Mouse (Mus musculus): ENCODE measurements at regions not wholly inside any gene's neighbourhood (a gene's known extent, or its start where the extent isn't known, plus 50 kb on each side); places are given as distances from the start of the nearest gene placed in this dataset.
A peak's percentile ranks its signal among the peaks of the same experiment; 100 is the strongest.

DNA sequence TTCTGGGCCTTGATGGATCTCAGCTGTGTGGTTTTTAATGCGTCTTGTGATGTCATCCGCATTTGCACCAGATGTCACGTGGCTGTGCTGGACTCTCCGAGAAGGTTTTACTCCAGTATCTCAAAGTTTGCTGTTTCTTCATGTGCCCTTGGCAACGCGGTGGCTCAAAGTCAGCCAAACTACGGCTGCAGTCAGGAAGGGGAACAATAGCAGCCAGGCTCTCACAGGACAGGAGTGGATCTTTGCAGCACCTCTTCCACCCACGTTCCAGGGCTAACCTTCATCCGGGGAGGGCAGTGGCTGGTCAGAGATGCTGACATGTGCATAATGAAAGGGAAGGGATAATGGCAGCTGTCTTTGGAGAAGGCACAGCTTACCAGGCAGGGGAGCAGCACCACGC lies 127.6 kb upstream of the Psmd7 start:
- DNase-seq (ENCODE audit: low read depth, low spot score): no peak

DNA sequence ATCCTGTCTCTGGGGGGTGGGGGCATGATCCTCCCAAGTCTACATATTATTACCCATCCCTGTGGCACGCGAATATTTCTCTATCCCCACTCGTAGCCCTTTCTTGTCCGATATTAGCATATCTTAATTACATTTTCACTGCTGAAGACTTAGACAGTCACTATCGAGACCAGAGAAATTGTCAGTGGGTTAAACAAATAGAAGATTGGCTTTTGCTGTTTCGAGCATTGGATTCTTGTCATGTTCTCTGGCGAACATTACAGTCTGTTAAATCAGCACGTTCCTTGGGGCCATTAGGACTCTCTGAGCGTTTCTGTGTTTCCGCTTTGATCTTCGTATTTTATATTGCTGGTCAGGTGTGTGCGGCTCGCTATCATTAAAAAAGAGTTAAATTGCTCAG lies 129.6 kb upstream of the Psmd7 start:
- no peak for DNase-seq (ENCODE audit: low read depth, low spot score)

DNA sequence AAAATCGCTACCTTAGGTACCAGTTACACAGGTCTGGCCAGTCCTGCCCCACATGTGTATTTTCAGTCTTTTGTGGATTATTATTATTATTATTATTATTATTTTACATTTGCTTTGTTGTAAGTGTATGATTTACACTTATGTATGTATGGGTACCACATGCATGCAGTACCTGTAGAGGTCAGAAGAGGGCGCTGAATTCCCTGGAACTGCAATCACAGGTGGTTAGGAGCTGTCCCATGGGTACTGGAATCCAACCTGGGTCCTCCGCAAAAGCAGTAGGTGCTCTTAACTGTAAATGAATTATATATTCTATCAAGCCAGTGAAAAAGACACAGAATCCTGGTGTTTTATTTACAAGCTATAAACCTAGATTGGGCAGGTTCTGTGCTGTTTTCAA lies 131.4 kb upstream of the Psmd7 start:
- peak; percentile 62 for DNase-seq (ENCODE audit: low read depth, low spot score)

DNA sequence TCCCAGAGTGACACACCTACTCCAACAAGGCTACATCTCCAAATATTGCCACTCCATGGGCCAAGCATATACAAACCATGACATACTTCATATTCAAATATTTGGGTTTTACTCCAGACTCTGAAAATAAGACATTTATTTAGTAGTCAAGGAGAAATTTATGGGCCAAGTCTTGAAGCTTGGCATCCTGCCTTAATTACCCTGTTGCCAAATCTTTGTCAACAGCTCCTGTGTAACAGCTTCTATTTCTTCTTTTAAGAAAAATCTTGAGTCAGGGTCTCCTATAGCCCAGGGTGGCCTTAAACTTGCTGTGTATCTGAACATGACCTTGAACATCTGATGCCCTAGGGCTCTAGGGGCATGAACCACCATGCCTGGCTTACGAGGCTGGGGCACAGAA lies 138.5 kb upstream of the Psmd7 start:
- DNase-seq (ENCODE audit: low read depth, low spot score): no peak

DNA sequence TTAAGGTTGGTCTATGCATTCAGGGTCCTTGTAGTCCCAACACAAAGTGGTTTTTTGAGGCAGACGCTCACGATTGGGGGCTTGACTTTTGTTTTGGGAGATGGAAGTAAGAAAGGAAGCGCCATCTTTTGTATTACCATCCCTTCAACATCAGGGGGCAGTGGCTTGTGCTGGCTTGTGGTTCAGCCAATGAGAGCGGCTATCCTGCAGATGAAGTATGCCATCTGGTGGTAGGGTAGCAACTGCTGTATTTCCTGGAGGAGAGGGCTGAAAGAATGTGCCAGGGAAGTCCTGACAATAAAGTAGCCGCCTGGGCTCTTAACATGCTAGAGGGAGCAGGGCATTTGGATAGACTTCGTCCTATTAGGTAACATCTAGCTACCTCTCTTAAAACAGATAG lies 139.0 kb upstream of the Psmd7 start:
- peak; percentile 67 for DNase-seq (ENCODE audit: low read depth, low spot score)

DNA sequence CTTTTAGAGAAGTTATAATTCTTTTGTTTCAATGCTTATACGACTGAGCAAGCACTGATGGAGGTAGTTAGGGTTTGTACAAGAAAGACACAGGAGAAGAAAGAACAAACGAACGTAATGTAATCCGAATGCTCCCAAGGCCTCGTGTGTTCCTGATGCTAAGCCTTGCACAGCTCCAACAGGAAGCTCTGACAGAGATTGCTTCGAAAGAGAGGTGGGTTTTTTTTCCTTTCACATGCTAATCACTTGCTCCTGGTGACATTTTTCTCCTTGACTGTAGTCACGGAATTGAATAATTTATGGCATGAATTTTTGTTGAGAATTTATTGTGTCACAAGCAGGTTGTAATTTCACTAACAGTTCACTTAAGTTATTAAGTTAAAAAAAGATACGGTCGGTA lies 150.8 kb upstream of the Psmd7 start:
- DNase-seq (ENCODE audit: low read depth, low spot score): no peak

DNA sequence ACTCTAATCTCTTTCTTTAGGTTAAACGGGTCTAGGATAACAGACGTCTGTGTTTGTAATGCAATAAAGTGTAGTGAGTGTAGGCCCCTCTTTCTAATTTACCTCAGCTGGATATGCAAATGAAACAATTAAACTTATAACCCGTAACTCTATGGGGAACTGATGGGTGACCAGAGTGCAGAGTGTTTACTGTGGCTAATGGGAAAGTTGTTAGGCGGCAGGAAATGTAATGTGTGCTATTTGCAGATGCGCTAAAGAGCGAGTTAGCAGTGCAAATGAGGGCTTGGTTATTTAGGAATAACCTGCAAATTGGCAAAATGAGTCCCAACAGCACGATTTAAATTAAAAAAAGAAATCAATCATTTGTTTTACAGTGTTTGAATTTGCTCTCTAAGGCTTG lies 168.8 kb upstream of the Psmd7 start:
- DNase-seq (ENCODE audit: low read depth, low spot score): no peak

DNA sequence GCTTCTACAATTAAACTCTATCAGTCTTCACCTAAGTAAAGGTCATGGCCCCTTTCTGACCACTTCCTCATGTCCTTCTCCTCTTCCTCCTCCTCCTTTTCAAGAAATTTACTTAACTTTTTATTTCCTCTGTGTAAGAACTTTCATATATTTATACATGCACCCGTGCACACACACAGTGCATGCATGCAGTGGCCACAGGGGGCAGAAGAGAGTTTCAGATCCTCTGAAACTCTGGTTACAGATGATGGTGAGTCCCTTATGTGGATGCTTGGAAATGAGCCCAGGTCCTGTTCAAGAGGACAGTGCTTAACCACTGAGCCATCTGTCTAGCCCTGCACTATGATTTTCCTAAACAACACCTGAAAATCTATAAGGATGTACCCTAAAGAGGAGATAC lies 170.4 kb upstream of the Psmd7 start:
- DNase-seq (ENCODE audit: low read depth, low spot score): peak; percentile 40

DNA sequence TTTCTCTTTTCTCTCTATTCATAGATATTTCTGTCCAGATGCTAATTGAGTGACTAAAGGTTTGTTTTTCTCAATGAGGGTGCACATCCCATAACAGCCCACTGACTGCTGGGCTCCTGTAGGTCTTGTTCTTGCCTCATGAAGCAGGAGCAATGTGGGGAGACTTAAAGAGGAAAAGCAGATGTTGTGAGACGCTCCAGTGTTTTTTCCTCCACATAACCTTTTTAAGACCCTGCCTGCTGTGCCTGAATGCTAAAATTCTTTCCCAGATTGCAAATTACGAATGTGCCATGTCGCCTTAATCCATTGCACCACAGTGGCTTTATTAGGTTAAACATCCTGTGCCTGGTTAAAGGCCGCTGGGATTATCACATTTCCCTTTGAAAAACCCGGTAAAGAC lies 165.5 kb upstream of the Zfhx3 start:
- no peak for DNase-seq (ENCODE audit: low read depth, low spot score)

DNA sequence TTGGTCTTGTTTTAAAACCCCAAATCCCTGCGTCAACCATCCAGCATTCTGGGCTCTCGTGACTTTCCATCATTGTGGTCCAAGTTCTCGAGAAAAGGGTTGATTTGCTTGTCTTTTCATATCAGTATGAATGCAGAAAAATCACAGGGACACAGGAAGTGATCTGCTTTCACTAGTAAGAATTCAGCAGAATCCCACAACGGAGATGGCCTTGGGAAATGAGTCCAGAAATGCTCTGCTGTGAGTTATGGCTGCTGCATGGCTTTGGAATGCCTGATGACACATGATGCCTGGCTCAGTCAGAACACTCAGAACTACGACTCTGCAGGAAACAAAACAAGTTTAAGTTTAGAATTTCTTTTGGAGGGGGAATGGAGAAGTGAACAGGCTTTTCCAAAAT lies 156.7 kb upstream of the Zfhx3 start:
- no peak for DNase-seq (ENCODE audit: low read depth, low spot score)

DNA sequence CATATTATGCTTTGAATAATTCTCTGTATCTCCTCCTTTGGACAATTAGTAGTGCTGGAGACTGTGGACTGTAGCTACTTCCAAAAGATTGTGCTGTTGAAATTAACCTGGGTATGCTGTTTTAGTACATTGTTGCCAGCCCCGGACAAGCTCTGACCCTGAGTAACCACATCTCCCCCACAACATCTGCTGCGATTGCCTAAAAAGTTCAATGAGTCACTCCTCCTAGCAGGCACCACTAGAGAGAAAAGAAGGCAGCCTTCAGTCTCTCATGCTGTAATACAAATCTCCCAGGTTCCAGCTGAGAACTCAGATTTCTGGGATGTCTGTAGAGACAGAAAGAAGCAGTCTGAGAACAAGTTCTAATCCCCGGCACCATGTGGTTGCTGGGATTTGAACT lies 150.2 kb upstream of the Zfhx3 start:
- no peak for DNase-seq (ENCODE audit: low read depth, low spot score)

DNA sequence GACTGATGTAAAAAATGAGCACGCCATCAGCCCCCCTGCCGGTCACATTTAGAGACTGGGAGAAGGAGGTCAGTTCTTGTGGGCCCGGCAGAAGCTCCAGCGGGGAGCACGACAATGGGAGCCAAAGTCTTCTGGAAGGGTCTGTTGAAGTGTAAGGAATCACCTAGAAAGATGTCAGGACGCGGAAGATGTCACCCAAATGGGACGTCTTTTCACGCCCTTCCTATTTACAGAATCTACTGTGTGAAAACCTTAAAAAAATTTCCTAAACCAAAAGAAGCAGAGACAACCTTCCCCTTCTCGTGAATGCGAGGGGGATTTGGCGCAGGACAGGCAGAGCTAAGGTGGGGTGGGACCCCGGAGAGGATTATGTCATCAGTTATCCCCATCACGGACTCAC lies 127.5 kb upstream of the Zfhx3 start:
- DNase-seq (ENCODE audit: low read depth, low spot score): no peak

DNA sequence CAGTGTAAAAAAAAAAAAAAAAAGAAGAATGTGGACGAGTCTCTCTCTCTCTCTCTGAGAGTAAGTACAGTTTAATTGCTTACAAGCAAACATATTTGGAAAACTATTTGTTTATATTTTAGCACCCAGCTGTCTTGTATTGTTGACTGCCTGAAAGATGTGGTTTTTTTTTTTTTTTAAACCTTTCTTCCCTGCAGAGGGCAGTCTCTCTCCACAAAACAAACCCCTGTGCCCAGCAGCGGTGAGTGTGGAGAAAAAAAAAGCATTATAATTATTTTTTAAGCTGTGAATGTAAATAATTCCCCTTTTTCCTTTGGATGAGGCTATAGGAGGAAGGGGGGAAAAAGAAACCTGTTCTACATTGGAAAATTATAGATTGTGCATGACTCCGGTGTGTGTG lies 126.7 kb upstream of the Zfhx3 start:
- no peak for DNase-seq (ENCODE audit: low read depth, low spot score)

DNA sequence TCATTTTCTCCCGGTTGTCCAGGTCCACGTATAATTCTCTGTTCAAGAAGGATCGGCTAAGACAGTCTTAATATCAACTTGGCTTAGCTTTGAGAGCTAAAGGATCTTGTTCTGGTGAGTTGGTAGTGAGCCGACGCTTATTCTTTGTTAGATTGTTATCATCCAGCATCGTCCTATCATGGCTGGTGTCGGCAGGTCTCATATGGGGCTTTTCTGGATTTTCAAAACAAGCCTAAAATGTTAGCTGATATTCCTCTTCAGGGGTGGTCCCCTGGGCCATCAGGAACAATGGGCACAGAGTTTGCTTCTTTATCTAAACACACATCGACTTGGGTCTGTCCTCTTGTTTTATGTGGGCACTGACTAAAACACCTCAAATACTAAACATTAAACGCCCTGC lies 124.6 kb upstream of the Zfhx3 start:
- no peak for DNase-seq (ENCODE audit: low read depth, low spot score)

DNA sequence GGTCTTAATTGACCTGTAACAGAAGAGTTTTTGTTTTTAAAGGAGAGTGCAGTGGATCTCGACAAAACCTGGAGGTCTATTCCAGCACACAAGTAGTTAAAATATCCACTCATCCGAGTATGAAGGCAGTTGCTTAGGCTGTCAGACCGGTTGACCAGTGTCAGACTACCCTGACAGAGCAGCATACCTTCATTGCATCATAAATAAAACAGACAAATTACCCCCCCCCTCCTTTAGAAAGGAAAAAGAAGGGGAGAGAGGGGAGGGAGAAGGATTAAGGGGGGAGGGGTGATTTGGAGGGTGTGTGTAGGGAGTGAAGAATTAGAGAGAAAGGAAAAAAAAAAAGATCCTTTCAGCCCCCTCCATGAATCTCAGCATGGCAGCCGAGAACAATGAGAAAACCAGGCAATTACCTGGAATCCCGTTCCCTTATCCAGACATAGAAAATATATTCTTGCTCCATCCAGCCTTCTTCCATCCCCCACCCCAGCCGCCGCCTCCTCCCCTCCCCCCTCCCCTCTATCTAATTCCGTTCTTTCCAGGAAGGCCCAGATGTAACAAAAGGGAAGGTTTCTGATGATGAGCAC lies 122.2 kb upstream of the Zfhx3 start:
- no peak for DNase-seq (ENCODE audit: low read depth, low spot score)

DNA sequence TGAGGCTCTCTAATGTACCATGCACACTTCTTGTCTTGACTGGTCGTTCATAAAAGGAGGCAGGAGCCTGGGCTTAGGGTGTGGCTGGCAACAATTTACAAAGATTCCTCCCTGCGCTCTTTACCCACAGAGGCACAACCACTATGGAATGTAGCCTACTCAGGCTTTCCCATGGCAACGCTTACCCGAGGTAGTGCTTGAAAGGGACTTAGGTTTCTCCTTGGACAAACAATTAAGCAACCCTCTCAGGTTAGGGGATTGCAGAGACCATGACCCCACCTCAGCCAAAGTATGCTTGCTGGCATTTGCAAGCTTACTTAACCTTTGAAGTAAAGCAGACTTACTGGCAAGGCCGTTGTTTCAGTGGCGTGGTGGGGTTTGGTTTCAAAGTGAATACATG lies 120.9 kb upstream of the Zfhx3 start:
- peak; percentile 73 for DNase-seq (ENCODE audit: low read depth, low spot score)

DNA sequence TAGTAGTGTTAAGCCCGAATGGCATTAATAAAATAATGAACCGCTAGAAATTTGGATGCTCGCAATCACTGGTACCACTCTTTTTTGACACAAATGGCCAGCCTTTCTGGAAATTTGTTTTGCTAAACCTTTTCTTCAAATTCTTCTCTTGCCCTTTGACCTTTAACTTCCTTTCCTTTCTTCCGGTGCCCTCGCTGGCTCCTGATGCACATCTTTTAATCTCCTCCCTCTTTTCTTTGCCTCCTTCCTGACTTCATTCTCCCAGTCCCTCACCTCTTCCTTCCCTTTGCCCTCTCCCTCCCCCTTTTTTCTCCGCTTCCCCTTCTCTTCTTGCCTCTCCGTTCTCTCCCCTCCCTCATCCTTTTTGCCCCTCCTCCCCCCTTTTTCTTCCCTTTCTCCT lies 118.3 kb upstream of the Zfhx3 start:
- peak; percentile 30 for DNase-seq (ENCODE audit: low read depth, low spot score)

DNA sequence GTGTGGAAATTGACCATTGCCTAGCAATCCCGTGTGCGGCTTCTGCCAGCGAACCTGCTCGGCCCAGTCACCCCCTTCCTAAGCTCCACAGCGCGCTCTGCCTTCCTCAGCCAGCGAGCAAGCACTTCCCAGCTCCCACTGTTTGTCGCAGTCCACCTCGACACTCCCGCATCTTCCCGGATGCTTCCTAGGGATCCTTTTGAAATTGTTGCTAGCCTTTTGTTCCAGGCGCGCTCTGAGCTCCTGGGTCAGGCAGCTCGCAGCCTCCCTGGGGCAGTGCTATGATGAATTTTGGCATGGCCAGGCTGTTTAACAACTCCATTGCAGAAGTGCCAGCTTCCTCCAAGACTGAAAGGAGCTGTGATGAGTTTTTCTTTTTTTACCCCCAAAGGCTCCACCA lies 117.8 kb upstream of the Zfhx3 start:
- DNase-seq (ENCODE audit: low read depth, low spot score): peak; percentile 76

DNA sequence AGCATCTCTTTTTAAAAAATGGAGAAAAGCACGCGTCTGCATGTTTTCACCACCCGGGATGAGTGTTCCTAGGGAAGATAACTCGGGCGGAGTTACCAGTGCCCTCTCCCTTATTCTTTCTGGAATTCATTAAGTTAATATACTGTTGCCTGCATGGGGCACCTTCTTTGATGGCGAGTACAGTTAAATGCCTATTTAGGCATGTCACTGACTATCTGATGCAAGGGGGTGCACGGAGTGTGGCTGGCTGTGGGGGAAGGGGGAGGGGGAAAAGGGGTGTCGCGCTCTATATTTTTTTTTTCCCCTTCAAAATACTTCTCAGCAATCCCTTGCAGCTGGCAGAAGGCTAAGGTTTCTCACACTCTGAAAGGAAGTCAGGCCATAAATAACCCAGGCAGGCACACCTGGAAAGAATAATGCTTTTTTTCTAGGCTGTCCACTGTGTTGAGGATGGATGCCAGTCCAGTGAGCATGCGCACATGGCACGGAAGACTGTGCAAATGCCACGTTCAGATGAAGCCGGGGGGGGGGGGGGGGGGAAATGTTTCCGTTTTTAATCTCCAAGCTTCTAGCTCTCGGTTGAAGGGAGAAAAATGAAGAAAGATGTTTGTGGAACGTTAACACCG lies 114.8 kb upstream of the Zfhx3 start:
- DNase-seq (ENCODE audit: low read depth, low spot score): no peak

DNA sequence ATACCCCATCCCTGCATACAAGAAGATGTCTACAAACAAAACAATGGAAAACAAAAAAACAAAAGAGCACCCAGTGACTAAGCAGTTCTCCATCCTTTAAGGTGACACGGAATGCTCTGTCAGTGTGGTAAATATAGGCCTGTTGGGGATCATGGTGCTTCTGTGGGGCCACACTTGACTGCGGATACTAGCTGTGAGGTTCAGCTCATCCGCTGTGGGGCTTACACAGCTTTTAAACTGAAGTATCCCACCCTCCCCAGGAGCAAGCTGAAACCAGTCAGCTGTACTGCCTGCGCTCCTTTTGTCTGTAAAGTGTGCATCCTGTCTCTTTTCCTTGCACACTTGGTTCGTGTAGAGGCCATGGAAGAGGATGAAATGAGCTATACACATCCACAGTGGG lies 113.9 kb upstream of the Zfhx3 start:
- no peak for DNase-seq (ENCODE audit: low read depth, low spot score)

DNA sequence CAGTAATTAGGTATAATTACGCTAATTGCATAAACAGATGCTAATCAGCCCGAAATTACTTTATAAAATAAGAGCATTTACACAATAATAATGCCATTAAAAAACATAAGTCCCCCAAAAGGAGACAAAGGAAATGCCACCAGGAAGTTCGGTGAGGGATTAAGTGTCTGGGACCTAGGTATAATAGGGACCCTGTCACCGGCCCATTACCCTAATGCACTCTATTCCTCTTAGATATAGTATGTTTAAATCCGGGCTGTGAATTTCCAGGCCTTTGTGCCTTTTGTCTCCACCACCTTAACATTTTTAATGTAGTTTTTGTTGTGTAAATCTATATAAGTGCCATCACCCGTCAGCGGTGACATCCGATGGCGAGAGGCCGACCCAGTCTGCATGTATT lies 109.0 kb upstream of the Zfhx3 start:
- no peak for DNase-seq (ENCODE audit: low read depth, low spot score)

DNA sequence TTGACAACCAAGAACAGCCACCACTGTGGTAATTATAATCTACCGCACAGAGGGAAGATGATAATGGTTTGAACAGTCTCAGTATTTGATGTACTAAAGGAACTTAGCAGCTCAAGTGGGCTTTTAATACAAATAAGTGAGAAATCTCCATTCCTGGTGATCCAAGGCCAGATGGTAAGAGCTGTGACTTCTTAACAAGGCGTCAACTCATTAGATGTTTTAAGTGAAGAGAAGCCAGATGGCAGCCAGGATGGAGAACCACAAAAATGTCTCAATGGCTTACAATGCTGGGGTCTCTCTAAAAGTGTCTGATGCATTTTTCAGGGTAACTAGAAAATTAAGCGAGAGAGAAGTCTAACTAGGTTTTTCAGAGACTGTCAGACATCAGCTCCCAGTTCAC lies 96.3 kb upstream of the Zfhx3 start:
- DNase-seq (ENCODE audit: low read depth, low spot score): no peak

DNA sequence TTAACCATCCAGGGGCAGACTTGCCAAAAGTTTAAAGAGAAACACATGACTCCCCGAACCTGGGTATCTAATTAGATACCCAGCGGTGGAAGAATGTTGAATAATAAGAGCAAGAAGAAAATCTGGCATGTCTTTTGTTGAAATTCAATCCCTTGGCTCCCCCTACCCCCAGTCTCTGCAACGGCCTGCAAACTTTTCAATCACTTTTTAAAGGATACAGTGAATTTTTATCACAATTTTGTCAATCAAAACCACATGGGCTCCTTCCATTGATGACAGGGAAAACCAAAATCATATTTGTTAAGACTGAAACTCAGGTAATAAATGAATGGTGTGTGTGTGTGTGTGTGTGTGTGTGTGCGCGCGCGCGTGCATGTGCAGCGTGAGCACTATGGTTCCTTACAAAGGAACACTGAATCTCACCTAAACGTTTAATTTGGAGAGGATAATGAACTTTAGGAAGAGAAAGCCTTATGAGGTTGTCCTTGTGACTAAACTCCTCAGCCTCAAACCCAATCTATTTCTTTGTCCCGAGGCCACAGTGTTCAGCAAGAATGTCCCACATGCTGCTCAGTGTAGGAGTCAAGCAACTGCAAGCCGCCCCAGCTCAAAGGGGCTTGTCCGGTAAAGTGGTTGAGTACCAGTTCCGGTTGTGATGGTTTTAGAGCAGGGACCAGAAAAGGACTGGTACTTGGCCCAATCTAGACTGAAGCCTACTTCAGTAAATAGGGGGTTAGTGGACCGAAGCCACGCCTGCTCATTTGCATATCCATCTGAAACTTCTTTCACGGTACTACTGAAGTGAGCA lies 91.0 kb upstream of the Zfhx3 start:
- DNase-seq (ENCODE audit: low read depth, low spot score): no peak
